Mouse (Mus musculus): ENCODE measurements around the gene Fam131a. TPM values are rescaled to one million over a fixed set of nuclear protein-coding genes. Genes with fewer than 3 reads are reported as not detected.

Fam131a gene
- total and polyA plus RNA-seq, 2 experiments from 2014 or later: 8.7 to 25.5 TPM

GRCm38 (mm10) chr16:20716841-20717180 lies 23.8 kb downstream of the Fam131a start:
- 0 out of 2 replicates have a peak, but pooled peaks cover 17% of the 10 kb centered on the region for H3K4me1 ChIP-seq (ENCODE audit: control insufficient read depth, insufficient read depth)
- peak overlapping the region; percentile 94 for H3K27ac ChIP-seq (ENCODE audit: low read depth)
- peaks cover 5% of the 10 kb centered on the region for H3K36me3 ChIP-seq (replicated peaks; ENCODE audit: control insufficient read depth, insufficient read depth, low read length)
- peak overlapping the region; percentile 95 for H3K4me2 ChIP-seq (ENCODE audit: low read depth, low read length)
- H3K27me3 ChIP-seq (ENCODE audit: control insufficient read depth, insufficient read depth, low read length): no peaks in the 10 kb centered on the region
- TF ChIP-seq EP300 (IDR thresholded peaks at IDR 0.05; ENCODE audit: low read depth) (no peak), CTCF (IDR thresholded peaks at IDR 0.05; ENCODE audit: low read depth) (no peak)
- no peaks in the 10 kb centered on the region for H3K9me3 ChIP-seq (replicated peaks; ENCODE audit: control insufficient read depth, low read length)
- peak overlapping the region; percentile 55 for H3K9ac ChIP-seq (replicated peaks; ENCODE audit: low read depth, low read length)
- DNase-seq (ENCODE audit: low spot score) (no peak), ATAC-seq (ENCODE audit: insufficient read depth, low read depth) (no peak)
- WGBS: under 1% methylated on average over 8 of the region's 8 CpGs
- peak overlapping the region; percentile 64 for H3K4me3 ChIP-seq (ENCODE audit: low read depth, low read length)

- ATAC-seq (ENCODE audit: insufficient read depth, low read depth) (peak; percentile 89), DNase-seq (ENCODE audit: low spot score) (peak; percentile 97)
- peak within 1 kb of the TSS; percentile 95 for H3K4me2 ChIP-seq (ENCODE audit: low read depth, low read length)
- H3K4me1 ChIP-seq (ENCODE audit: control insufficient read depth, insufficient read depth): 0 out of 2 replicates have a peak, but pooled peaks cover 17% of the 10 kb centered on the region
- H3K4me3 ChIP-seq (ENCODE audit: low read depth, low read length): peak within 1 kb of the TSS; percentile 64
- H3K36me3 ChIP-seq (replicated peaks; ENCODE audit: control insufficient read depth, insufficient read depth, low read length): peaks cover 5% of the 10 kb centered on the region
- TF ChIP-seq EP300 (IDR thresholded peaks at IDR 0.05; ENCODE audit: low read depth) (no peak), CTCF (IDR thresholded peaks at IDR 0.05; ENCODE audit: low read depth) (peak; percentile 50)
- no peaks in the 10 kb centered on the region for H3K9me3 ChIP-seq (replicated peaks; ENCODE audit: control insufficient read depth, low read length)
- 0% methylated on average over 62 of the region's 62 CpGs for WGBS
- H3K27ac ChIP-seq (ENCODE audit: low read depth): peak within 1 kb of the TSS; percentile 94
- H3K27me3 ChIP-seq (ENCODE audit: control insufficient read depth, insufficient read depth, low read length): no peaks in the 10 kb centered on the region
- H3K9ac ChIP-seq (replicated peaks; ENCODE audit: low read depth, low read length): peak within 1 kb of the TSS; percentile 55
Observed at GRCm38 (mm10) chr16:20717181-20717977, 24.3 kb downstream of the Fam131a start, which contains the start of the genes Polr2h and Clcn2. Gene Polr2h (plus strand): TSS chr16:20717665. Gene Clcn2 (minus strand): TSS chr16:20717746.

GRCm38 (mm10) chr16:20717978-20718670 lies 25.1 kb downstream of the Fam131a start:
- Histone ChIP-seq H3K27ac (ENCODE audit: low read depth) (peak overlapping the region; percentile 94), H3K4me1 (ENCODE audit: control insufficient read depth, insufficient read depth) (0 out of 2 replicates have a peak, but pooled peaks cover 17% of the 10 kb centered on the region), H3K36me3 (replicated peaks; ENCODE audit: control insufficient read depth, insufficient read depth, low read length) (peaks cover 5% of the 10 kb centered on the region), H3K4me2 (ENCODE audit: low read depth, low read length) (peak overlapping the region; percentile 95), H3K4me3 (ENCODE audit: low read depth, low read length) (peak overlapping the region; percentile 64), H3K9me3 (replicated peaks; ENCODE audit: control insufficient read depth, low read length) (no peaks in the 10 kb centered on the region), H3K9ac (replicated peaks; ENCODE audit: low read depth, low read length) (peak overlapping the region; percentile 55), H3K27me3 (ENCODE audit: control insufficient read depth, insufficient read depth, low read length) (no peaks in the 10 kb centered on the region)
- WGBS: 2% methylated on average over 18 of the region's 18 CpGs
- TF ChIP-seq CTCF (IDR thresholded peaks at IDR 0.05; ENCODE audit: low read depth) (no peak), EP300 (IDR thresholded peaks at IDR 0.05; ENCODE audit: low read depth) (no peak)
- ATAC-seq (ENCODE audit: insufficient read depth, low read depth) (peak; percentile 18), DNase-seq (ENCODE audit: low spot score) (no peak)

- Histone ChIP-seq H3K4me2 (ENCODE audit: low read depth, low read length) (no peak overlapping the region), H3K9me3 (replicated peaks; ENCODE audit: control insufficient read depth, low read length) (no peaks in the 10 kb centered on the region), H3K36me3 (replicated peaks; ENCODE audit: control insufficient read depth, insufficient read depth, low read length) (peaks cover 5% of the 10 kb centered on the region), H3K27me3 (ENCODE audit: control insufficient read depth, insufficient read depth, low read length) (no peaks in the 10 kb centered on the region), H3K4me1 (ENCODE audit: control insufficient read depth, insufficient read depth) (0 out of 2 replicates have a peak, but pooled peaks cover 7% of the 10 kb centered on the region), H3K4me3 (ENCODE audit: low read depth, low read length) (no peak overlapping the region), H3K9ac (replicated peaks; ENCODE audit: low read depth, low read length) (no peak overlapping the region), H3K27ac (ENCODE audit: low read depth) (no peak overlapping the region)
- no peak for ATAC-seq (ENCODE audit: insufficient read depth, low read depth)
- no peak for TF ChIP-seq EP300 (IDR thresholded peaks at IDR 0.05; ENCODE audit: low read depth)
- TF ChIP-seq CTCF (IDR thresholded peaks at IDR 0.05; ENCODE audit: low read depth): no peak
- DNase-seq (ENCODE audit: low spot score): no peak
- WGBS: 79% methylated on average over 10 of the region's 10 CpGs
Observed at GRCm38 (mm10) chr16:20721808-20722207, 28.8 kb downstream of the Fam131a start.

GRCm38 (mm10) chr16:20722736-20723135 lies 29.7 kb downstream of the Fam131a start:
- DNase-seq (ENCODE audit: low spot score) (no peak), ATAC-seq (ENCODE audit: insufficient read depth, low read depth) (no peak)
- Histone ChIP-seq H3K9me3 (replicated peaks; ENCODE audit: control insufficient read depth, low read length) (no peaks in the 10 kb centered on the region), H3K36me3 (replicated peaks; ENCODE audit: control insufficient read depth, insufficient read depth, low read length) (peaks cover 5% of the 10 kb centered on the region), H3K27me3 (ENCODE audit: control insufficient read depth, insufficient read depth, low read length) (no peaks in the 10 kb centered on the region), H3K27ac (ENCODE audit: low read depth) (no peak overlapping the region), H3K9ac (replicated peaks; ENCODE audit: low read depth, low read length) (no peak overlapping the region), H3K4me2 (ENCODE audit: low read depth, low read length) (no peak overlapping the region), H3K4me3 (ENCODE audit: low read depth, low read length) (no peak overlapping the region), H3K4me1 (ENCODE audit: control insufficient read depth, insufficient read depth) (0 out of 2 replicates have a peak, but pooled peaks cover 7% of the 10 kb centered on the region)
- 68% methylated on average over 4 of the region's 4 CpGs for WGBS
- TF ChIP-seq EP300 (IDR thresholded peaks at IDR 0.05; ENCODE audit: low read depth) (no peak), CTCF (IDR thresholded peaks at IDR 0.05; ENCODE audit: low read depth) (no peak)
